Mouse (Mus musculus): Measurements from ENCODE around the gene Upf3a. TPM values are rescaled to one million over a fixed set of nuclear protein-coding genes. Genes with fewer than 3 reads are reported as not detected.
"Not testable (repeated sequence)": the region's sequence is repeated elsewhere in the genome, so short reads cannot be mapped to it uniquely, and the experiment has no call there.

Gene Upf3a
- polyA plus RNA-seq, 1 experiment from 2014 or later = 44.3 TPM

DNA sequence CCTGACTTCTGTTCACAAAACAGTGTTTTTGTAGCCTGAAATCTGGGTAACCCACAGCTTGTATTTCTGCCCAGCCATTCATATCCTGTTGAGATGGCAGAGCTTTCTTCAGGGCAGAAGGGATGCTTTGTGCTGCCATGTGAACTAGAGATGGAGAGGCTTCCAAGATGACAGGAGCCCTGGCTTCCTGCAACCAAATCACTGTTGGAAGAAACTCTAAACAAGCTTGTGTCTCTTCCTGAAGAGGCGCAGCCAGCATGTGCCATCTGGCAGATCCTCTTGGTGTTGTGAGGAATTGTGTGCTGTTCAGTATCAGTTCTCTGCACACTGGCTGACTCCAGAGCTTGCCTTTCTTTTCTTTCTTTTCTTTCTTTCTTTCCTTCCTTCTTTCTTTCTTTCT lies 57.9 kb downstream of the Upf3a start:
- H3K9ac ChIP-seq (replicated peaks; ENCODE audit: low read length); H3K27ac ChIP-seq (ENCODE audit: low read length): not testable (repeated sequence)
- 87% methylated on average over 1 of the region's 1 CpGs for WGBS

More for the DNA sequence above, 57.9 kb downstream of the Upf3a start:
- H3K4me1 ChIP-seq (ENCODE audit: insufficient read depth, low read length); H3K4me2 ChIP-seq (replicated peaks; ENCODE audit: low read depth, low read length); ATAC-seq (ENCODE audit: low FRiP score, low TSS enrichment); H3K27me3 ChIP-seq (ENCODE audit: insufficient read depth, low read length); H3K9me3 ChIP-seq (ENCODE audit: low read length); H3K4me3 ChIP-seq (ENCODE audit: low read length); H3K36me3 ChIP-seq (ENCODE audit: insufficient read depth, low read length): not testable (repeated sequence)

Other genes with a start within 250 kb of the Upf3a start
- not detected in 2 replicates for gene 1700029H14Rik, start 223.2 kb upstream of the Upf3a start, polyA plus RNA-seq (2015; fragmentation: Nextera tagmentation; extraction: Ambion mirVana)
- 23.8 and 28.2 TPM in 2 replicates for gene Rasa3, start 108.0 kb upstream of the Upf3a start, polyA plus RNA-seq (2015; fragmentation: Nextera tagmentation; extraction: Ambion mirVana)
- 0.19 TPM in 1 of 2 replicates, not detected in the other for gene Cfap97d2, start 79.7 kb upstream of the Upf3a start, polyA plus RNA-seq (2015; fragmentation: Nextera tagmentation; extraction: Ambion mirVana)
- gene Cdc16, start 27.9 kb upstream of the Upf3a start, polyA plus RNA-seq (2015; fragmentation: Nextera tagmentation; extraction: Ambion mirVana) = 180 and 181 TPM in 2 replicates
- gene AF366264, start 52.8 kb downstream of the Upf3a start, polyA plus RNA-seq (2015; fragmentation: Nextera tagmentation; extraction: Ambion mirVana) = not detected in 2 replicates
- 36.0 and 39.3 TPM in 2 replicates for gene Champ1, start 84.0 kb downstream of the Upf3a start, polyA plus RNA-seq (2015; fragmentation: Nextera tagmentation; extraction: Ambion mirVana)
- 56.0 and 63.7 TPM in 2 replicates for gene Coprs, start 104.7 kb downstream of the Upf3a start, polyA plus RNA-seq (2015; fragmentation: Nextera tagmentation; extraction: Ambion mirVana)

All from kidney, embryonic 16.5 days (tissue).